Mouse (Mus musculus) MEL (cell line): ENCODE data around the gene Col25a1. TPM values are rescaled to one million over a fixed set of nuclear protein-coding genes. Genes with fewer than 3 reads are reported as not detected.

Experiments used
- DNase-seq: peaks from one replicate; pipeline ENCODE4 v3.0.0; 2011; ENCODE audit warnings: low read depth, low spot score
- H3K27ac ChIP-seq: 2 replicates; pipeline ENCODE4 v1.5.1; 2012; ENCODE audit warnings: low read depth, mild to moderate bottlenecking, control low read depth, low read length, moderate library complexity; ENCODE audit not compliant: control insufficient read depth
- H3K27me3 ChIP-seq, 2 experiments: fragments of 150-350 bp in 1 of 2; sonication (generic) in 1 of 2; 2 replicates each; pipeline ENCODE4 v1.6.1; 2012; ENCODE audit warnings: low read length in 2 of 2, mild to moderate bottlenecking in 2 of 2, improper control_type of control experiment in 1 of 2, moderate library complexity in 1 of 2; ENCODE audit not compliant: insufficient read depth in 2 of 2, control insufficient read depth in 1 of 2
- H3K36me3 ChIP-seq, 2 experiments: 2 replicates each; pipeline ENCODE4 v1.6.1; 2012 to 2014; ENCODE audit warnings: low read length in 2 of 2, improper control_type of control experiment in 1 of 2, inconsistent platforms in 1 of 2, mild to moderate bottlenecking in 1 of 2; ENCODE audit not compliant: insufficient read depth in 2 of 2, control insufficient read depth in 1 of 2
- H3K4me1 ChIP-seq, 2 experiments: fragments of 150-350 bp in 1 of 2; sonication (generic) in 1 of 2; 2 replicates each; pipeline ENCODE4 v1.6.1; 2012; ENCODE audit warnings: low read length in 2 of 2, improper control_type of control experiment in 1 of 2, mild to moderate bottlenecking in 1 of 2; ENCODE audit not compliant: insufficient read depth in 2 of 2, control insufficient read depth in 1 of 2
- H3K4me3 ChIP-seq, 2 experiments: fragments of 150-350 bp in 1 of 2; sonication (generic) in 1 of 2; 2 replicates each; pipeline ENCODE4 v1.5.1; 2012; ENCODE audit warnings: low read depth in 2 of 2, low read length in 2 of 2, mild to moderate bottlenecking in 2 of 2, moderate library complexity in 2 of 2, control low read depth in 1 of 2, improper control_type of control experiment in 1 of 2; ENCODE audit not compliant: control insufficient read depth in 1 of 2, insufficient read depth in 1 of 2
- H3K79me2 ChIP-seq: 2 replicates; pipeline ENCODE4 v1.6.1; 2012; ENCODE audit warnings: mild to moderate bottlenecking, low read length, moderate library complexity; ENCODE audit not compliant: control insufficient read depth, poor library complexity, insufficient read depth
- H3K9ac ChIP-seq: 2 replicates; pipeline ENCODE4 v1.6.1; 2012; ENCODE audit warnings: low read depth, mild to moderate bottlenecking, control low read depth, low read length, moderate library complexity; ENCODE audit not compliant: control insufficient read depth, poor library complexity, severe bottlenecking
- H3K9me3 ChIP-seq: fragments of 150-350 bp; sonication (generic); replicated peaks from 2 replicates; pipeline ENCODE4 v1.6.1; 2012; ENCODE audit warnings: mild to moderate bottlenecking, low read length, improper control_type of control experiment, moderate library complexity; ENCODE audit not compliant: insufficient read depth
- BHLHE40 ChIP-seq: IDR thresholded peaks from 2 replicates; pipeline ENCODE4 v1.6.1; 2012; ENCODE audit warnings: low read depth, mild to moderate bottlenecking, inconsistent platforms, low read length, improper control_type of control experiment, borderline replicate concordance
- CTCF ChIP-seq, 3 experiments: IDR thresholded peaks in 2 of 3; conservative IDR thresholded peaks in 1 of 3; 2 replicates each; pipeline ENCODE4 v1.5.1; 2011 to 2012; ENCODE audit warnings: low read length in 3 of 3, low read depth in 2 of 3, mild to moderate bottlenecking in 2 of 3, improper control_type of control experiment in 1 of 3, inconsistent platforms in 1 of 3, mixed read lengths in 1 of 3, moderate library complexity in 1 of 3; ENCODE audit not compliant: control insufficient read depth in 1 of 3, insufficient read depth in 1 of 3, poor library complexity in 1 of 3, severe bottlenecking in 1 of 3
- E2F4 ChIP-seq: IDR thresholded peaks from 2 replicates; pipeline ENCODE4 v1.6.1; 2011; ENCODE audit warnings: low read depth, low read length, improper control_type of control experiment, borderline replicate concordance
- HCFC1 ChIP-seq: IDR thresholded peaks from 2 replicates; pipeline ENCODE4 v1.6.1; 2012; ENCODE audit warnings: low read depth, mild to moderate bottlenecking, inconsistent platforms, low read length, improper control_type of control experiment, moderate library complexity
- JUND ChIP-seq: IDR thresholded peaks from 2 replicates; pipeline ENCODE4 v1.6.1; 2011; ENCODE audit warnings: low read depth, mild to moderate bottlenecking, improper control_type of control experiment, low read length
- MAFK ChIP-seq: IDR thresholded peaks from 2 replicates; pipeline ENCODE4 v1.6.1; 2011; ENCODE audit warnings: low read depth, mild to moderate bottlenecking, low read length, improper control_type of control experiment, borderline replicate concordance
- MYB ChIP-seq: IDR thresholded peaks from 2 replicates; pipeline ENCODE4 v1.6.1; 2011; ENCODE audit warnings: mild to moderate bottlenecking, low read depth, low read length, improper control_type of control experiment
- NELFE ChIP-seq: IDR thresholded peaks from 2 replicates; pipeline ENCODE4 v1.6.1; 2011; ENCODE audit warnings: low read depth, low read length, improper control_type of control experiment
- POLR2A ChIP-seq, 2 experiments: IDR thresholded peaks; 2 replicates each; pipeline ENCODE4 v1.6.1; 2011 to 2012; ENCODE audit warnings: low read length in 2 of 2, mild to moderate bottlenecking in 2 of 2, control low read depth in 1 of 2, improper control_type of control experiment in 1 of 2, low read depth in 1 of 2, moderate library complexity in 1 of 2; ENCODE audit not compliant: control insufficient read depth in 1 of 2, insufficient read depth in 1 of 2, poor library complexity in 1 of 2
- RAD21 ChIP-seq: IDR thresholded peaks from 2 replicates; pipeline ENCODE4 v1.6.1; 2011; ENCODE audit warnings: mild to moderate bottlenecking, low read depth, low read length, improper control_type of control experiment
- TBP ChIP-seq: IDR thresholded peaks from 2 replicates; pipeline ENCODE4 v1.8.0; 2011; ENCODE audit warnings: low read depth, low read length, improper control_type of control experiment
- USF1 ChIP-seq: IDR thresholded peaks from 2 replicates; pipeline ENCODE4 v1.6.1; 2014; ENCODE audit warnings: low read depth, mild to moderate bottlenecking, inconsistent platforms, low read length, improper control_type of control experiment, moderate library complexity
- ZMIZ1 ChIP-seq: IDR thresholded peaks from 2 replicates; pipeline ENCODE4 v1.6.1; 2012; ENCODE audit warnings: low read depth, mild to moderate bottlenecking, inconsistent platforms, low read length, improper control_type of control experiment, moderate library complexity
- ZNF384 ChIP-seq: IDR thresholded peaks from 2 replicates; pipeline ENCODE4 v1.6.1; 2012; ENCODE audit warnings: low read depth, mild to moderate bottlenecking, inconsistent platforms, low read length, improper control_type of control experiment
- polyA plus RNA-seq, 2 experiments: library from polyadenylated mRNA; stranded (reverse) in 1 of 2; unstranded in 1 of 2; fragments of >175 nt in 1 of 2; fragments of >200 nt in 1 of 2; gene quantifications; 2 replicates each; pipeline versions ENCODE4 v1.2.1 to v1.2.4; 2012; ENCODE audit warnings: low replicate concordance in 2 of 2, low read depth in 1 of 2; ENCODE audit not compliant: insufficient read length in 2 of 2, insufficient read depth in 1 of 2, missing spikeins in 1 of 2
- total RNA-seq: library from RNA; depleted of rRNA; stranded (reverse); fragments of 300-350 nt; gene quantifications from 2 replicates; pipeline ENCODE4 v1.2.3, GENCODE M21; 2012

Gene Col25a1
- total and polyA plus RNA-seq, 3 experiments = not detected

DNA sequence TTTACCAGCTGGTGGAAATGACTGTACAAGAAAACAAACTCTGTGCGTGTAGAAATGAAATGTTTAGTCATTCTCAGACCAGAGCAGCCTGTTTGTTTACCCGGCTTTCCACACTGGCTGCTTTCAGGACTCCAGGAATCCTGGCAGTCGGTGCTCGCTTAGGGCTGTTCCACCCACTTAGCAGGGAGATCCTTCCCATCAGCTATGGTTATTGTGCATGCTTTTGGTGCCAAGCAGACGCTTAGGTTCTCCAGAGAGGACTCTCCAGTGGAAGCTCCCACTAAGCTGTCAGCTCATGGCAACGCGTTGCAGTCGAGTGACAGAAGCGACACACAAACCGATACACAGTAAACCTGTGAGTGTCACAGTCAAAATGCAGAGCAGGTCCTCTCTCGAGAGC lies 2.7 kb upstream of the Col25a1 start:
- Histone ChIP-seq H3K4me3 (no peak overlapping the region), H3K27ac (no peak overlapping the region), H3K9me3 (no peaks in the 10 kb centered on the region), H3K27me3 (no peaks in the 10 kb centered on the region), H3K79me2 (no peaks in the 10 kb centered on the region), H3K9ac (no peak overlapping the region), H3K4me1 (no peaks in the 10 kb centered on the region), H3K36me3 (no peaks in the 10 kb centered on the region)
- TF ChIP-seq RAD21 = no peak
- TF ChIP-seq TBP = no peak
- no peak for TF ChIP-seq ZNF384
- TF ChIP-seq CTCF (IDR thresholded peaks at IDR 0.05 in 2 of 3, conservative IDR thresholded peaks at IDR 0.05 in 1 of 3; ENCODE audit: control insufficient read depth in 1 of 3, insufficient read depth in 1 of 3, low read depth in 2 of 3, low read length in 3 of 3, poor library complexity in 1 of 3, severe bottlenecking in 1 of 3) = no peak
- no peak for DNase-seq

DNA sequence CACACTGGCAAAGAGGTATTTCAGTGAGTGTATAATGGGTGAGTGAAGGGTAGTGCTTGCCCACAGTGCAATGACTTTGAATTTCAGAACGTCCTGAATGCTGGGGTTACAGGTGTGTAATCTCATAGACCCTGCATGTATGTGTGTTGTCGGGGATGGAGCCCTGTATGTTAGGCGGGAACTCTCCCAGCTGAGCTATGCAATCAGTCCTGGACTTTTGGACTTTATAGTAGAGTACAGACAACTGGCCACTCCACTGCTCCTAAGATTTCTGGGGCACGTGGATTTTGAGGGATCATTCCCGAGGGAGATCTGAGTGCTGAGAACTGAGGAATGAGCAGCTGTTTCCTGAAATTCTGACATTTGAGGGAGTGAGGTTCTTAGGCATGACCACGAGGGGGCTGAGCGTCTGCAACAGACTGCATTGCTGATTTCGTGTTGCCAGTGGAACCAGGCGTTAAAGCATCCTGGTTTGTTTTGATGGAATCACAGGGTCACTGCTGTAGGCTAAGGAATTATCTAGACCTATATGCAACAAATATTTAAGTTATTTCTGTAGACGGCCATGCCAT lies 1.6 kb upstream of the Col25a1 start:
- TF ChIP-seq MAFK (no peak), POLR2A (IDR thresholded peaks at IDR 0.05; ENCODE audit: control insufficient read depth in 1 of 2, insufficient read depth in 1 of 2, low read depth in 1 of 2, low read length in 2 of 2, poor library complexity in 1 of 2) (no peak), MYB (no peak), ZMIZ1 (no peak), BHLHE40 (no peak), HCFC1 (no peak), JUND (no peak), E2F4 (no peak), USF1 (no peak)
- Histone ChIP-seq H3K27ac (no peak overlapping the region), H3K36me3 (no peaks in the 10 kb centered on the region), H3K4me1 (no peaks in the 10 kb centered on the region), H3K9me3 (no peaks in the 10 kb centered on the region), H3K79me2 (no peaks in the 10 kb centered on the region), H3K27me3 (no peaks in the 10 kb centered on the region), H3K9ac (no peak overlapping the region), H3K4me3 (no peak overlapping the region)
- DNase-seq = no peak

DNA sequence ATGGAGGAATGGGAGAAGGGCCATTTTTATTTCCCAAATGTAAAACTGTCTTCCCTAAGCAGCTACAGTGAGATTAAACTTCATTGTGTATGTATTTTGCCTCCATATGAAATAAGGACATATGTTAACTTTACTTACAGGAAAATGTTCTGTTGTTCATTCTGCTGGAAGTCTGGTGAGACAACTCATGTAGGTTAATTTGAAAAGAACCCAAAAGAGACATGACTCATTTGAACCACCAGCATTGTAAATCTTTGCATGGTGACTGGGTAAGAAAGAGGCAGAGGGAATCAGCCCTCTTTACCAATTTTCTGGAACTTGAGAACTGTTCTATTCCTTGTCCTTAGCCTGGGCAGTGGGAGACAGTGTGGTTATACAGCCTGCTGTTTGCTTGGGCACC lies 5.9 kb downstream of the Col25a1 start:
- Histone ChIP-seq H3K9me3 (no peaks in the 10 kb centered on the region), H3K4me3 (no peak overlapping the region), H3K36me3 (no peaks in the 10 kb centered on the region), H3K27ac (no peak overlapping the region), H3K9ac (no peak overlapping the region), H3K79me2 (no peaks in the 10 kb centered on the region), H3K27me3 (no peaks in the 10 kb centered on the region), H3K4me1 (no peaks in the 10 kb centered on the region)
- no peak for DNase-seq
- no peak for TF ChIP-seq ZNF384
- TF ChIP-seq NELFE = no peak
